Mouse (Mus musculus): ENCODE results near the gene Wdtc1. TPM values are rescaled to one million over a fixed set of nuclear protein-coding genes. Genes with fewer than 3 reads are reported as not detected.
A peak's percentile ranks its signal among the peaks of the same experiment; 100 is the strongest.

Wdtc1 gene
- polyA plus RNA-seq, 1 experiment from 2014 or later = 18.8 TPM

GRCm38 (mm10) chr4:133354641-133355040 is 1.4 kb upstream of the Wdtc1 start:
- H3K9me3 ChIP-seq (ENCODE audit: control insufficient read depth, low read length) = no peaks in the 10 kb centered on the region
- no peak overlapping the region for H3K9ac ChIP-seq (ENCODE audit: low read depth, low read length)
- H3K4me2 ChIP-seq (ENCODE audit: low read length) = no peak overlapping the region
- no peaks in the 10 kb centered on the region for H3K36me3 ChIP-seq (ENCODE audit: control insufficient read depth, insufficient read depth, low read length)
- ATAC-seq = no peak
- H3K27me3 ChIP-seq (replicated peaks; ENCODE audit: control insufficient read depth, insufficient read depth, low read length) = no peaks in the 10 kb centered on the region
- H3K27ac ChIP-seq (ENCODE audit: low read depth, low read length) = no peak overlapping the region
- no peak overlapping the region for H3K4me3 ChIP-seq (ENCODE audit: low read length)
- H3K4me1 ChIP-seq (ENCODE audit: control insufficient read depth, insufficient read depth, low read depth, low read length) = no peaks in the 10 kb centered on the region
- 93% methylated on average over 6 of the region's 6 CpGs for WGBS

DNA sequence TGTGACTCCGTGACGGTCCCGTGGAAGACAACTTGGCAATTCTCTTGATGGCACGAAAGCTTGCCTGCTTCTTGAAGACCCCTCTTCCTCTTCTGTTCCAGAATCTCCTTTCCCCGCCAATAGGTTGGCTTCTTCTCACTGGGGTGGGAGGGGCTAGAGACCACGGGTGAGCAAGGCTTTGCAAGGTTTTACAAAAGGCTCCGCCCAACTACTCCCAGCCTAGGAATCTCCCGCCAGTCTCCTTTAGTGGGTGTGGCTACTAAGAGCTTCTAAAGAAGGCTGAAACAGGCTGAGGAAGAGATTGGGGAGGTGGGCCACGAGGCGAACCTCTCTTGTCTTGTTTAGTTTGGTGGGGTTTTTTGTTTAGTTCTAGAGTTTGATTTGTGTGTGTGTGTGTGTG is 484 bp downstream of the Wdtc1 start:
- H3K9me3 ChIP-seq (ENCODE audit: control insufficient read depth, low read length) = no peaks in the 10 kb centered on the region
- no peaks in the 10 kb centered on the region for H3K4me1 ChIP-seq (ENCODE audit: control insufficient read depth, insufficient read depth, low read depth, low read length)
- WGBS = 78% methylated on average over 10 of the region's 10 CpGs
- no peaks in the 10 kb centered on the region for H3K36me3 ChIP-seq (ENCODE audit: control insufficient read depth, insufficient read depth, low read length)
- no peaks in the 10 kb centered on the region for H3K27me3 ChIP-seq (replicated peaks; ENCODE audit: control insufficient read depth, insufficient read depth, low read length)
- ATAC-seq = no peak
- H3K4me3 ChIP-seq (ENCODE audit: low read length) = no peak overlapping the region
- H3K4me2 ChIP-seq (ENCODE audit: low read length) = no peak overlapping the region
- H3K27ac ChIP-seq (ENCODE audit: low read depth, low read length) = no peak overlapping the region
- H3K9ac ChIP-seq (ENCODE audit: low read depth, low read length) = no peak overlapping the region

DNA sequence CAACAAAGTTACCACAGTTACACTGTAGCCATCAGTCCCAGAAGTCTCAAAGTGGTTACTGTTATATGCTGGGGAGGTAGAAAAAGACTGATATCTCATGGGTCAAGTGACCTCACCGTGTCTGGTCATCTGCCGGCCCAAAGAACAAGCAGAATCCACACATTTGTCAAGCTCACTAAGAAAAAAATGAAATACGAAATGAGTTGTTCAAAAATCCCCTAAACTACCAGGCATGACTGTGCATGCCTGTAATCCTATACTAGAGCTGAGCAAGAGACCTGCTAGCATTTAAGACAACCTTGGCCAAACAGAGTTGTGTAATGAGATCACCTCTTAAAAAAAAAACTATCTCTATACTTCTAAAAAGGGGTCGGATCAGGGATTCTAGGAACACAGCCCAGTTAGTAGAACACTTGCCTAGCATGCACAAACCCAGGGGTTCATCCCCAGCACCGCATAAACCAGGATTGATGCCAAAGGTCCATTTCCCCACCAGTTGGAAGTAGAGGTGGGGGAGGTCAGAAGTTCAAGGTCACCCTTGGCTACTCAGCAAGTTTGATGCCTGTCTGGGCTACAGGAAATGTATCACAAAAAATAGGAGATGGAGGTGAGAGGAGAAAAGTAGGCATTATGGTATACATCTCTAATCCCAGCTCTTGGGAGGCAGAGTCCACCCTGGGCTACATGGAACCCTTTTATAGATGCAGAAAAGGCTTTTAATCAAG is 5.1 kb downstream of the Wdtc1 start:
- Histone ChIP-seq H3K9me3 (ENCODE audit: control insufficient read depth, low read length) (no peaks in the 10 kb centered on the region), H3K27ac (ENCODE audit: low read depth, low read length) (no peak overlapping the region), H3K4me3 (ENCODE audit: low read length) (no peak overlapping the region), H3K9ac (ENCODE audit: low read depth, low read length) (no peak overlapping the region), H3K4me1 (ENCODE audit: control insufficient read depth, insufficient read depth, low read depth, low read length) (no peaks in the 10 kb centered on the region), H3K27me3 (replicated peaks; ENCODE audit: control insufficient read depth, insufficient read depth, low read length) (no peaks in the 10 kb centered on the region), H3K36me3 (ENCODE audit: control insufficient read depth, insufficient read depth, low read length) (no peaks in the 10 kb centered on the region), H3K4me2 (ENCODE audit: low read length) (no peak overlapping the region)
- 88% methylated on average over 5 of the region's 5 CpGs for WGBS
- no peak for ATAC-seq

GRCm38 (mm10) chr4:133347624-133348023 is 5.7 kb downstream of the Wdtc1 start:
- no peak overlapping the region for H3K4me2 ChIP-seq (ENCODE audit: low read length)
- H3K4me1 ChIP-seq (ENCODE audit: control insufficient read depth, insufficient read depth, low read depth, low read length) = no peaks in the 10 kb centered on the region
- 74% methylated on average over 4 of the region's 4 CpGs for WGBS
- H3K36me3 ChIP-seq (ENCODE audit: control insufficient read depth, insufficient read depth, low read length) = no peaks in the 10 kb centered on the region
- H3K9ac ChIP-seq (ENCODE audit: low read depth, low read length) = no peak overlapping the region
- no peaks in the 10 kb centered on the region for H3K27me3 ChIP-seq (replicated peaks; ENCODE audit: control insufficient read depth, insufficient read depth, low read length)
- H3K9me3 ChIP-seq (ENCODE audit: control insufficient read depth, low read length) = no peaks in the 10 kb centered on the region
- no peak overlapping the region for H3K27ac ChIP-seq (ENCODE audit: low read depth, low read length)
- no peak for ATAC-seq
- H3K4me3 ChIP-seq (ENCODE audit: low read length) = no peak overlapping the region

DNA sequence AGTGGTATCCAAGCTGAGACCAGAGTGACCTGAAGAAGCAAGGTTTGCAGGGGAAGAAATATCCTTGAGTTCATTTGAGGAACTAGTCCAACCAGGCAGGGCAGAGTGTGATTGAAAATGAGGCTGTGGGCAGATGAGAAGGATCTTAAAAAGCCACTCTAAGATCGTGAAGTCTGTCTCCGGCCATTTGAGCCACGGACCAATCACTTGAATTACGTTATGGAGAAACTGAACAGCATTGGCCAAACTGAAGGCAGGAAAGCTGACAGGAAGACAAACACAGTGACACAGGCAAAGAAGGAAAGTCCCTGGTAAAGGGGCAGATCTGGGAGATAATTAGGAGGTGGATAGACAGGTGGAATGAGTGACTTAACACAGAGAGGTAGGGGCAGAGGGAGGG is 6.7 kb downstream of the Wdtc1 start:
- 85% methylated on average over 4 of the region's 4 CpGs for WGBS
- Histone ChIP-seq H3K9me3 (ENCODE audit: control insufficient read depth, low read length) (no peaks in the 10 kb centered on the region), H3K27me3 (replicated peaks; ENCODE audit: control insufficient read depth, insufficient read depth, low read length) (no peaks in the 10 kb centered on the region), H3K9ac (ENCODE audit: low read depth, low read length) (no peak overlapping the region), H3K27ac (ENCODE audit: low read depth, low read length) (no peak overlapping the region), H3K36me3 (ENCODE audit: control insufficient read depth, insufficient read depth, low read length) (no peaks in the 10 kb centered on the region), H3K4me3 (ENCODE audit: low read length) (no peak overlapping the region), H3K4me1 (ENCODE audit: control insufficient read depth, insufficient read depth, low read depth, low read length) (no peaks in the 10 kb centered on the region), H3K4me2 (ENCODE audit: low read length) (no peak overlapping the region)
- no peak for ATAC-seq

DNA sequence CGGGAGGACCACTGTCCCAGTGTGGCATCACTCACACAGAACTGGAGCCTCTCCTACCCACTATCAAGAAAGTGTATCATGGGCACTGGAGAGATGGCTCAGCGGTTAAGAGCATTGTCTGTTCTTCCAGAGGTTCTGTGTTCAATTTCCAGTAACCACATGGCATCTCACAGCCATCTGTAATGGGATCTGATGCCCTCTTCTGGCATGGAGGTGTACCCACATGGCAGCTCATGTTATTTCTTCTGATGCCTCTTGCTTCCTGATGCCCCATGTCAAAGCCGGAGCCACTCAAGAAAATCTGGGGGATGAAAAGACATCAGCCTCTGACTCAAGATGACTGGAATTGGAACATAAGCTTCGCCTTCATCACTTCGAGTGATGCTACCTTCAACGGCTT is 7.6 kb downstream of the Wdtc1 start:
- no peaks in the 10 kb centered on the region for H3K4me1 ChIP-seq (ENCODE audit: control insufficient read depth, insufficient read depth, low read depth, low read length)
- H3K9me3 ChIP-seq (ENCODE audit: control insufficient read depth, low read length) = no peaks in the 10 kb centered on the region
- no peaks in the 10 kb centered on the region for H3K36me3 ChIP-seq (ENCODE audit: control insufficient read depth, insufficient read depth, low read length)
- no peak overlapping the region for H3K9ac ChIP-seq (ENCODE audit: low read depth, low read length)
- no peak overlapping the region for H3K27ac ChIP-seq (ENCODE audit: low read depth, low read length)
- H3K4me3 ChIP-seq (ENCODE audit: low read length) = no peak overlapping the region
- no peaks in the 10 kb centered on the region for H3K27me3 ChIP-seq (replicated peaks; ENCODE audit: control insufficient read depth, insufficient read depth, low read length)
- 89% methylated on average over 6 of the region's 6 CpGs for WGBS
- ATAC-seq = no peak
- no peak overlapping the region for H3K4me2 ChIP-seq (ENCODE audit: low read length)

GRCm38 (mm10) chr4:133344112-133344511 is 9.2 kb downstream of the Wdtc1 start:
- Histone ChIP-seq H3K4me2 (ENCODE audit: low read length) (no peak overlapping the region), H3K27me3 (replicated peaks; ENCODE audit: control insufficient read depth, insufficient read depth, low read length) (no peaks in the 10 kb centered on the region), H3K9ac (ENCODE audit: low read depth, low read length) (no peak overlapping the region), H3K36me3 (ENCODE audit: control insufficient read depth, insufficient read depth, low read length) (no peaks in the 10 kb centered on the region), H3K4me3 (ENCODE audit: low read length) (no peak overlapping the region), H3K4me1 (ENCODE audit: control insufficient read depth, insufficient read depth, low read depth, low read length) (no peaks in the 10 kb centered on the region), H3K9me3 (ENCODE audit: control insufficient read depth, low read length) (no peaks in the 10 kb centered on the region), H3K27ac (ENCODE audit: low read depth, low read length) (no peak overlapping the region)
- no peak for ATAC-seq
- WGBS = 11% methylated on average over 4 of the region's 4 CpGs

DNA sequence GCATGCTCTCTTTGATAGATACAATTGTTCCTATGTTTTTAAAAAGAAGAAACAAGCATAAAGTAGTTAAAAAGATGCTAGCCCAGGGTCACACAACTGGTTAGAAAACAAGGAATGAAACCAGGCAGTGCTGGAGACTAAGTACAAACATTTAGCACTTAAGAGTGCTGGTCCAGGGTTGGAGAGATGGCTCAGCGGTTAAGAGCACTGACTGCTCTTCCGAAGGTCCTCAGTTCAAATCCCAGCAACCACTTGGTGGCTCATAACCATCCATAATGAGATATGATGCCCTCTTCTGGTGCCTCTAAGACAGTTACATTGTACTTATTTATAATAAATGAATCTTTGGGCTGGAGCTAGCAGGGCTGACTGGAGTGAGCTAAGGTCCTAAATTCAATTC is 13.1 kb downstream of the Wdtc1 start:
- WGBS = 91% methylated on average over 2 of the region's 2 CpGs
- no peak for ATAC-seq

DNA sequence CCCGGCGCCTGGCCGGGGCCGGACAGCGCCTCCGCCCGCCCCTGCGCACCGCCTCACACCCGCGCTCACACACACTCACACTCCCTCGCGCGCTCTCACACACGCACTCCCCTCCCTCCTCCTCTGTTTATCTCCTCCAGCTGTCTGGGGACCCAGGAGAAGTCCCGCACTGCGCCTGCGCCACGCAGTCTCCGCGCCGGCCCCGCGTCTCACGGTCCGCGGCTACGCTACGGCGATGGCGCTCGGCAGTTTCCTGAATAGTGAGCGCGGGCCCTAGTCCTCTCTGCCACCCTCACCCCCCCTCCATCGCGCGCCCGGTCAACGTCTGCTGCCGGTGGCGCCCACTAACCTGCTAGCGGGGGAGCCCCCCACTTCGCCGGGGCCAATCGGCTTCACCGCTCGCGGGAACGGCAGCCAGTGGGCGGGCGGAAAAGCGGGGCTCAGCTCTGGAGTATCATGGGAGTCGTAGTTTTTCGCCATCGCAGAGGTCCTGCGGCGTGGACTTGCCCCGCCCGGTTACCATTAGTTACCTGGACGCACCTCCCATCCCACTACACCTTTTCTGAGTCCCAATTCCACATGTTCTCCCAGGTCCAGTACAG is 14.0 kb downstream of the Wdtc1 start:
- WGBS = 0% methylated on average over 45 of the region's 60 CpGs
- Histone ChIP-seq H3K4me3 (ENCODE audit: low read length) (peak overlapping the region; percentile 71), H3K36me3 (ENCODE audit: control insufficient read depth, insufficient read depth, low read length) (no peaks in the 10 kb centered on the region), H3K27ac (ENCODE audit: low read depth, low read length) (peak overlapping the region; percentile 83), H3K9me3 (ENCODE audit: control insufficient read depth, low read length) (no peaks in the 10 kb centered on the region), H3K27me3 (replicated peaks; ENCODE audit: control insufficient read depth, insufficient read depth, low read length) (no peaks in the 10 kb centered on the region), H3K4me2 (ENCODE audit: low read length) (peak overlapping the region; percentile 77), H3K4me1 (ENCODE audit: control insufficient read depth, insufficient read depth, low read depth, low read length) (peaks cover 10% of the 10 kb centered on the region), H3K9ac (ENCODE audit: low read depth, low read length) (peak overlapping the region; percentile 79)
- ATAC-seq = peak; percentile 98

More for the DNA sequence above, 13.1 kb downstream of the Wdtc1 start:
- Histone ChIP-seq H3K4me1 (ENCODE audit: control insufficient read depth, insufficient read depth, low read depth, low read length) (peaks cover 10% of the 10 kb centered on the region), H3K4me3 (ENCODE audit: low read length) (no peak overlapping the region), H3K36me3 (ENCODE audit: control insufficient read depth, insufficient read depth, low read length) (no peaks in the 10 kb centered on the region), H3K9ac (ENCODE audit: low read depth, low read length) (no peak overlapping the region), H3K9me3 (ENCODE audit: control insufficient read depth, low read length) (no peaks in the 10 kb centered on the region), H3K27ac (ENCODE audit: low read depth, low read length) (no peak overlapping the region), H3K27me3 (replicated peaks; ENCODE audit: control insufficient read depth, insufficient read depth, low read length) (no peaks in the 10 kb centered on the region), H3K4me2 (ENCODE audit: low read length) (no peak overlapping the region)

All from hindbrain, embryonic 16.5 days (tissue).